Mouse (Mus musculus) intestine, embryonic 16.5 days (tissue): ENCODE data around the gene Lingo4. TPM values are rescaled to one million over a fixed set of nuclear protein-coding genes. Genes with fewer than 3 reads are reported as not detected.
A peak's percentile ranks its signal among the peaks of the same experiment; 100 is the strongest.

Experiments used
- ATAC-seq: fragments of 200-750 bp; cut with Nextera tagmentation; 2 replicates; pipeline ENCODE4 v1.8.0; 2017; ENCODE audit warnings: moderate TSS enrichment, moderate library complexity
- H3K27ac ChIP-seq: fragments of 300-500 bp; sonication (generic); 2 replicates; pipeline ENCODE4 v1.5.1; 2014; ENCODE audit warnings: mild to moderate bottlenecking, low read length
- H3K27me3 ChIP-seq: fragments of 300-500 bp; sonication (generic); replicated peaks from 2 replicates; pipeline ENCODE4 v1.6.1; 2014; ENCODE audit warnings: low read length, control low read depth, mixed read lengths; ENCODE audit not compliant: control insufficient read depth, insufficient read depth
- H3K36me3 ChIP-seq: fragments of 300-500 bp; sonication (generic); 2 replicates; pipeline ENCODE4 v1.6.1; 2014; ENCODE audit warnings: low read length, control low read depth; ENCODE audit not compliant: control insufficient read depth, insufficient read depth
- H3K4me1 ChIP-seq: fragments of 300-500 bp; sonication (generic); 2 replicates; pipeline ENCODE4 v1.6.1; 2014; ENCODE audit warnings: low read length, control low read depth, mixed read lengths; ENCODE audit not compliant: control insufficient read depth, insufficient read depth
- H3K4me2 ChIP-seq: fragments of 300-500 bp; sonication (generic); 2 replicates; pipeline ENCODE4 v1.6.1; 2014; ENCODE audit warnings: low read depth, low read length, control low read depth
- H3K4me3 ChIP-seq: fragments of 300-500 bp; sonication (generic); 2 replicates; pipeline ENCODE4 v1.5.1; 2014; ENCODE audit warnings: mild to moderate bottlenecking, low read length
- H3K9ac ChIP-seq: fragments of 300-500 bp; sonication (generic); 2 replicates; pipeline ENCODE4 v1.6.1; 2014; ENCODE audit warnings: low read depth, low read length
- H3K9me3 ChIP-seq: fragments of 300-500 bp; sonication (generic); 2 replicates; pipeline ENCODE4 v1.6.1; 2016; ENCODE audit warnings: low read length, control low read depth; ENCODE audit not compliant: control insufficient read depth
- WGBS: fragments of 180-500 bp; shearing (Covaris S2); extraction: QIAGEN DNeasy Blood & Tissue Kit; methylation state at CpG from one replicate; pipeline ENCODE4 v1.1.7; 2014; 5-methylcytosine and 5-hydroxymethylcytosine counted together
- polyA plus RNA-seq: library from polyadenylated mRNA; unstranded; fragments of >200 nt; fragmentation: Nextera tagmentation; extraction: Ambion mirVana; gene quantifications from 2 replicates; pipeline ENCODE4 v1.2.1, GENCODE M21; 2015

Lingo4 gene
- polyA plus RNA-seq, 1 experiment from 2014 or later: 0.48 TPM

- 0 out of 2 replicates have a peak overlapping the region, but pooled peaks have one; percentile 18 for H3K4me3 ChIP-seq
- H3K27me3 ChIP-seq: no peaks in the 10 kb centered on the region
- no peaks in the 10 kb centered on the region for H3K9me3 ChIP-seq
- H3K9ac ChIP-seq: peak overlapping the region; percentile 41; the same call in 1 of the 2 replicates
- peaks cover 28% of the 10 kb centered on the region for H3K4me1 ChIP-seq
- no peaks in the 10 kb centered on the region for H3K36me3 ChIP-seq
- H3K27ac ChIP-seq: peak overlapping the region; percentile 58
- peak overlapping the region; percentile 42 for H3K4me2 ChIP-seq
- ATAC-seq: peak; percentile 67
- WGBS: 7% methylated on average over 11 of the region's 11 CpGs
Measured at GRCm38 (mm10) chr3:94371637-94372036, 26.7 kb upstream of the Lingo4 start.

- peak overlapping the region; percentile 43; the same call in 1 of the 2 replicates for H3K27ac ChIP-seq
- no peaks in the 10 kb centered on the region for H3K27me3 ChIP-seq
- no peak overlapping the region for H3K4me3 ChIP-seq
- no peak for ATAC-seq
- peak overlapping the region; percentile 41; the same call in 1 of the 2 replicates for H3K9ac ChIP-seq
- H3K4me1 ChIP-seq: peaks cover 28% of the 10 kb centered on the region
- 0% methylated on average over 3 of the region's 3 CpGs for whole genome bisulfite sequencing
- no peaks in the 10 kb centered on the region for H3K9me3 ChIP-seq
- H3K36me3 ChIP-seq: no peaks in the 10 kb centered on the region
- peak overlapping the region; percentile 42 for H3K4me2 ChIP-seq
Measured at GRCm38 (mm10) chr3:94372038-94372437, 26.3 kb upstream of the Lingo4 start.

- WGBS: 15% methylated on average over 5 of the region's 5 CpGs
- peak within 1 kb of the TSS; percentile 52 for H3K27ac ChIP-seq
- H3K4me1 ChIP-seq: peaks cover 30% of the 10 kb centered on the region
- peak; percentile 58 for ATAC-seq
- peak within 1 kb of the TSS; percentile 53 for H3K4me2 ChIP-seq
- peak within 1 kb of the TSS; percentile 44 for H3K4me3 ChIP-seq
- no peaks in the 10 kb centered on the region for H3K9me3 ChIP-seq
- H3K9ac ChIP-seq: peak within 1 kb of the TSS; percentile 50
- H3K36me3 ChIP-seq: no peaks in the 10 kb centered on the region
- H3K27me3 ChIP-seq: no peaks in the 10 kb centered on the region
Measured at GRCm38 (mm10) chr3:94372641-94373040, 25.7 kb upstream of the Lingo4 start, which contains the start of gene Rorc. Gene Rorc, plus strand, starts transcription at chr3:94372794.

GRCm38 (mm10) chr3:94373090-94373489, 25.2 kb upstream of the Lingo4 start:
- peak overlapping the region; percentile 44 for H3K4me3 ChIP-seq
- ATAC-seq: peak; percentile 55
- peak overlapping the region; percentile 53 for H3K4me2 ChIP-seq
- 10% methylated on average over 10 of the region's 10 CpGs for WGBS
- H3K9me3 ChIP-seq: no peaks in the 10 kb centered on the region
- peak overlapping the region; percentile 50 for H3K9ac ChIP-seq
- no peaks in the 10 kb centered on the region for H3K27me3 ChIP-seq
- no peaks in the 10 kb centered on the region for H3K36me3 ChIP-seq
- H3K27ac ChIP-seq: peak overlapping the region; percentile 52
- peaks cover 30% of the 10 kb centered on the region for H3K4me1 ChIP-seq

DNA sequence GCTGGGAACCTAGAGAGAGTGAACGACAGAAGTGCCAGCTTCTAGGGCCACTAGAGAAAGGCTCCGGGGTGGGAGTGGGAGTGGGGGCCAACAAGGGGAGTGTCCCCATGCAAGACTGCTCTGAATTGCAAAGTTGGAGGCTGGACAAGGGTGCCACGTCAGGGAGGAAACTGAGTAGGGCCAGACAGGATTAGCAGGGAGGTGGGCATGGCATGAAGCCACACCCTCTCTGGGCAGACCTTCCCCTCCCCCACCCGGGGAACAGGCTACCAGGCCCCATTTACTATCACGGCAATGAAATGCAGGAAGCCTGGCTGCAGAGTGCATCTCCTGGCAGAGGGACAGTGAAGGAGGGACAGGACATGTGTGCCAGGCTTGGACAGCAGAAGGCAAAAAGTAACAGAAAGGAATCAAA, 24.7 kb upstream of the Lingo4 start:
- peak overlapping the region; percentile 53 for H3K4me2 ChIP-seq

GRCm38 (mm10) chr3:94374636-94375035, 23.7 kb upstream of the Lingo4 start:
- no peaks in the 10 kb centered on the region for H3K9me3 ChIP-seq
- H3K27me3 ChIP-seq: no peaks in the 10 kb centered on the region
- H3K9ac ChIP-seq: no peak overlapping the region
- no peak overlapping the region for H3K4me3 ChIP-seq
- no peaks in the 10 kb centered on the region for H3K36me3 ChIP-seq
- H3K4me1 ChIP-seq: peaks cover 30% of the 10 kb centered on the region
- no peak overlapping the region for H3K27ac ChIP-seq
- H3K4me2 ChIP-seq: no peak overlapping the region
- no peak for ATAC-seq

More for the DNA sequence above, 24.7 kb upstream of the Lingo4 start:
- Histone ChIP-seq H3K27ac (peak overlapping the region; percentile 52), H3K36me3 (no peaks in the 10 kb centered on the region), H3K9me3 (no peaks in the 10 kb centered on the region), H3K9ac (peak overlapping the region; percentile 50), H3K4me1 (peaks cover 30% of the 10 kb centered on the region), H3K4me3 (peak overlapping the region; percentile 44), H3K27me3 (no peaks in the 10 kb centered on the region)
- 3% methylated on average over 5 of the region's 5 CpGs for WGBS
- peak; percentile 50 for ATAC-seq

GRCm38 (mm10) chr3:94375146-94375545, 23.2 kb upstream of the Lingo4 start:
- no peak overlapping the region for H3K9ac ChIP-seq

GRCm38 (mm10) chr3:94375861-94376260, 22.5 kb upstream of the Lingo4 start:
- H3K4me2 ChIP-seq: no peak overlapping the region
- H3K36me3 ChIP-seq: no peaks in the 10 kb centered on the region
- H3K27ac ChIP-seq: no peak overlapping the region
- ATAC-seq: no peak
- H3K27me3 ChIP-seq: no peaks in the 10 kb centered on the region
- H3K4me1 ChIP-seq: peaks cover 30% of the 10 kb centered on the region
- no peaks in the 10 kb centered on the region for H3K9me3 ChIP-seq
- no peak overlapping the region for H3K9ac ChIP-seq
- no peak overlapping the region for H3K4me3 ChIP-seq
- WGBS: 69% methylated on average over 5 of the region's 5 CpGs

More at GRCm38 (mm10) chr3:94375146-94375545, 23.2 kb upstream of the Lingo4 start:
- 76% methylated on average over 2 of the region's 2 CpGs for WGBS
- Histone ChIP-seq H3K36me3 (no peaks in the 10 kb centered on the region), H3K4me3 (no peak overlapping the region), H3K4me1 (peaks cover 30% of the 10 kb centered on the region), H3K9me3 (no peaks in the 10 kb centered on the region), H3K27me3 (no peaks in the 10 kb centered on the region), H3K4me2 (no peak overlapping the region), H3K27ac (no peak overlapping the region)
- no peak for ATAC-seq

GRCm38 (mm10) chr3:94377028-94377923, 21.0 kb upstream of the Lingo4 start:
- H3K4me1 ChIP-seq: peaks cover 20% of the 10 kb centered on the region
- H3K4me2 ChIP-seq: no peak overlapping the region
- H3K27me3 ChIP-seq: no peaks in the 10 kb centered on the region
- no peak overlapping the region for H3K4me3 ChIP-seq
- H3K27ac ChIP-seq: no peak overlapping the region
- H3K36me3 ChIP-seq: no peaks in the 10 kb centered on the region
- no peak for ATAC-seq
- H3K9ac ChIP-seq: no peak overlapping the region
- 17% methylated on average over 13 of the region's 13 CpGs for WGBS
- H3K9me3 ChIP-seq: no peaks in the 10 kb centered on the region
